20 mouse cellular contexts compared by ENCODE assay signal in the genomic region with DNA sequence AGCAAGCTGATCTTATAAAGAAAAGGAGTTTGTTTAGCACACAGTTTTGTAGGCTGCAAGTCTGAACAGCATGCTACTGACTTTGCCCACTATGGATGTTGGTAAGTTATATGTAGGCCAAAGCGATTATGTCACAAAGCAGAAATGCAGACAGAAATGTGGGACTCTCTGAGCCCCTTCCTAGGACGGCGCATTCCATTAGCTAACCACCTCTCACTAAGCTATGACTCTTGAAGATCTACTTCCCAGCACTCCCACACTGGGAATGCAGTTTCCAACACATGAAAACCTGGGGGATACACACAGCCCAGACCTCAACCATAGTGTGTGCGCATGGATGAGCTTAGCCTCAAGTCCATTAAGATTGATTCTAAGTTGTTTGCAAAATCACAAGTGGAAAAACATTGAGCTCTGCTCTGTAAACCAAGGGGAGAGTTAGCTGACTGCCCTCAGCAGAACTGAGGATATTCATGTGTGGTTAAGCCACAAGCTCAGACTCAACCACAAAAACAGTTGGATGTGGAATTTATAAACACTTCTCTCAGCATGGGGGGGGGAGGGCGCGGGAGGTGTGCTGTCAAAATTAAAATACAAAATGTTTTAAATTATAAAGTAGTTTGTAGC. TPM values are rescaled to one million over a fixed set of nuclear protein-coding genes. Genes with fewer than 3 reads are reported as not detected.
A peak's percentile ranks its signal among the peaks of the same experiment; 100 is the strongest.
DNase-seq lines count a peak whose midpoint lies in the region; ATAC-seq and TF ChIP-seq lines count a peak whose summit lies in the region.
"Had no signal": no experiment of that assay in that cellular context is flagged by ENCODE, and none has a peak within 500 bp of the region (broad histone marks: within the 10 kb centered on the region; RNA-seq: fewer than 3 reads in every experiment).

No protein-coding gene starts in this region.

- no peak overlapping the region for H3K4me3 ChIP-seq in embryonic facial prominence, embryonic 12.5 days
- no peak overlapping the region for H3K4me3 ChIP-seq in embryonic facial prominence, embryonic 10.5 days
- no peak overlapping the region for H3K4me3 ChIP-seq in myocyte
- H3K4me3 ChIP-seq in midbrain, embryonic 13.5 days (replicated peaks) = no peak overlapping the region
- no peak overlapping the region for H3K4me3 ChIP-seq in liver, embryonic 11.5 days (ENCODE audit: low read depth, low read length)
- H3K4me3 ChIP-seq: forebrain, embryonic 13.5 days; heart, embryonic 12.5 days; hindbrain, embryonic 13.5 days had no signal

- WGBS in embryonic facial prominence, embryonic 12.5 days = 82% methylated on average over 6 of the region's 6 CpGs
- 90% methylated on average over 6 of the region's 6 CpGs for WGBS in embryonic facial prominence, embryonic 10.5 days
- WGBS in midbrain, embryonic 13.5 days = 93% methylated on average over 6 of the region's 6 CpGs
- WGBS in liver, embryonic 11.5 days = 82% methylated on average over 6 of the region's 6 CpGs

- no peak for DNase-seq in embryonic facial prominence, embryonic 10.5 days (ENCODE audit: low spot score)
- DNase-seq in fibroblast of lung, adult 2 months (ENCODE audit: low read depth) = peak; percentile 6
- DNase-seq in layer of hippocampus, adult 9-10 months (ENCODE audit: low spot score) = no peak
- DNase-seq in liver, embryonic 11.5 days (ENCODE audit: low spot score) = no peak
- DNase-seq: adrenal gland, adult 8-10 months; adrenal gland, postnatal 36 days; cerebellum, adult 2 months; cerebellum, postnatal 10 days; forebrain, postnatal 0 days; gastrocnemius, postnatal 14 days; heart, postnatal 36 days had no signal

- no peak overlapping the region for H3K9ac ChIP-seq in embryonic facial prominence, embryonic 12.5 days
- H3K9ac ChIP-seq in midbrain, embryonic 13.5 days (replicated peaks) = no peak overlapping the region
- H3K9ac ChIP-seq in liver, embryonic 11.5 days (ENCODE audit: low read depth, low read length) = no peak overlapping the region
- H3K9ac ChIP-seq: forebrain, embryonic 13.5 days; forebrain, postnatal 0 days; heart, embryonic 12.5 days; hindbrain, embryonic 13.5 days had no signal

- no peaks in the 10 kb centered on the region for H3K4me1 ChIP-seq in embryonic facial prominence, embryonic 12.5 days
- no peaks in the 10 kb centered on the region for H3K4me1 ChIP-seq in embryonic facial prominence, embryonic 10.5 days
- no peaks in the 10 kb centered on the region for H3K4me1 ChIP-seq in midbrain, embryonic 13.5 days (replicated peaks)
- no peaks in the 10 kb centered on the region for H3K4me1 ChIP-seq in liver, embryonic 11.5 days (replicated peaks; ENCODE audit: control insufficient read depth, insufficient read depth, low read length)
- H3K4me1 ChIP-seq: forebrain, embryonic 13.5 days; heart, embryonic 12.5 days; hindbrain, embryonic 13.5 days had no signal

- TF ChIP-seq POLR2A in myocyte (IDR thresholded peaks at IDR 0.05; ENCODE audit: insufficient read length, low read depth) = no peak

- H3K79me2 ChIP-seq in myocyte (ENCODE audit: control insufficient read depth, insufficient read depth) = no peaks in the 10 kb centered on the region

- H3K36me3 ChIP-seq in embryonic facial prominence, embryonic 12.5 days = no peaks in the 10 kb centered on the region
- H3K36me3 ChIP-seq in embryonic facial prominence, embryonic 10.5 days (replicated peaks) = no peaks in the 10 kb centered on the region
- no peaks in the 10 kb centered on the region for H3K36me3 ChIP-seq in myocyte (ENCODE audit: control insufficient read depth, insufficient read depth)
- no peaks in the 10 kb centered on the region for H3K36me3 ChIP-seq in midbrain, embryonic 13.5 days
- no peaks in the 10 kb centered on the region for H3K36me3 ChIP-seq in liver, embryonic 11.5 days (ENCODE audit: control insufficient read depth, insufficient read depth, low read length)
- H3K36me3 ChIP-seq: heart, embryonic 12.5 days; hindbrain, embryonic 13.5 days had no signal

- no peak overlapping the region for H3K4me2 ChIP-seq in embryonic facial prominence, embryonic 12.5 days (replicated peaks)
- peak overlapping the region; percentile 50 for H3K4me2 ChIP-seq in myocyte (ENCODE audit: low read depth)
- no peak overlapping the region for H3K4me2 ChIP-seq in midbrain, embryonic 13.5 days (replicated peaks)
- H3K4me2 ChIP-seq in liver, embryonic 11.5 days = no peak overlapping the region
- H3K4me2 ChIP-seq: forebrain, embryonic 13.5 days; heart, embryonic 12.5 days; hindbrain, embryonic 13.5 days had no signal

- ATAC-seq in embryonic facial prominence, embryonic 12.5 days (ENCODE audit: insufficient number of reproducible peaks, insufficient read depth, low FRiP score, low TSS enrichment) = peak; percentile 67; the same call in 1 of the 2 replicates
- ATAC-seq in common myeloid progenitor, adult 5-6 weeks (replicated peaks; ENCODE audit: low read depth, poor library complexity, severe bottlenecking) = peak; percentile 79
- no peak for ATAC-seq in midbrain, embryonic 13.5 days
- no peak for ATAC-seq in liver, embryonic 11.5 days (replicated peaks; ENCODE audit: low FRiP score)
- ATAC-seq: forebrain, embryonic 13.5 days; forebrain, postnatal 0 days; hindbrain, postnatal 0 days had no signal

- H3K27me3 ChIP-seq in embryonic facial prominence, embryonic 12.5 days = no peaks in the 10 kb centered on the region
- no peaks in the 10 kb centered on the region for H3K27me3 ChIP-seq in embryonic facial prominence, embryonic 10.5 days (replicated peaks; ENCODE audit: low read depth, poor library complexity, severe bottlenecking)
- no peaks in the 10 kb centered on the region for H3K27me3 ChIP-seq in myocyte (ENCODE audit: control insufficient read depth, insufficient read depth, insufficient read length)
- no peaks in the 10 kb centered on the region for H3K27me3 ChIP-seq in midbrain, embryonic 13.5 days
- no peaks in the 10 kb centered on the region for H3K27me3 ChIP-seq in liver, embryonic 11.5 days (replicated peaks; ENCODE audit: control insufficient read depth, insufficient read depth, low read length)
- H3K27me3 ChIP-seq: CH12.LX; forebrain, embryonic 13.5 days; heart, embryonic 12.5 days; hindbrain, embryonic 13.5 days had no signal

- no peaks in the 10 kb centered on the region for H3K9me3 ChIP-seq in embryonic facial prominence, embryonic 12.5 days
- H3K9me3 ChIP-seq in embryonic facial prominence, embryonic 10.5 days = no peaks in the 10 kb centered on the region
- no peaks in the 10 kb centered on the region for H3K9me3 ChIP-seq in midbrain, embryonic 13.5 days
- H3K9me3 ChIP-seq in liver, embryonic 11.5 days (ENCODE audit: control insufficient read depth, low read length) = no peaks in the 10 kb centered on the region
- H3K9me3 ChIP-seq: forebrain, embryonic 13.5 days; heart, embryonic 12.5 days; hindbrain, embryonic 13.5 days had no signal

- H3K27ac ChIP-seq in embryonic facial prominence, embryonic 12.5 days = no peak overlapping the region
- H3K27ac ChIP-seq in embryonic facial prominence, embryonic 10.5 days (replicated peaks) = no peak overlapping the region
- no peak overlapping the region for H3K27ac ChIP-seq in midbrain, embryonic 13.5 days
- no peak overlapping the region for H3K27ac ChIP-seq in liver, embryonic 11.5 days (ENCODE audit: low read depth, low read length)
- H3K27ac ChIP-seq: forebrain, embryonic 13.5 days; hindbrain, embryonic 13.5 days; hindbrain, postnatal 0 days had no signal

- H3ac ChIP-seq in myocyte (ENCODE audit: control insufficient read depth, insufficient read length) = no peak overlapping the region

TF ChIP-seq in myocyte, 11 proteins besides CTCF, POLR2A, EP300 and RAD21:
- TF ChIP-seq MYOG (IDR thresholded peaks at IDR 0.05; ENCODE audit: control insufficient read depth in 1 of 3, insufficient read depth in 1 of 3, insufficient read length in 2 of 3, low read depth in 2 of 3) (no peak), MYOD1 (IDR thresholded peaks at IDR 0.05; ENCODE audit: control insufficient read depth in 1 of 3, insufficient read length in 2 of 3, low read depth in 2 of 3) (no peak), TCF3 (IDR thresholded peaks at IDR 0.05; ENCODE audit: insufficient read length, low read depth) (no peak), TCF12 (IDR thresholded peaks at IDR 0.05; ENCODE audit: insufficient read depth, poor library complexity, severe bottlenecking) (no peak), SRF (IDR thresholded peaks at IDR 0.05; ENCODE audit: control insufficient read depth, insufficient read length, low read depth) (no peak), E2F4 (IDR thresholded peaks at IDR 0.05; ENCODE audit: insufficient read depth) (no peak), CEBPB (IDR thresholded peaks at IDR 0.05; ENCODE audit: insufficient read depth, poor library complexity, severe bottlenecking) (no peak), POLR2AphosphoS2 (IDR thresholded peaks at IDR 0.05; ENCODE audit: insufficient read length, low read depth) (no peak), USF1 (IDR thresholded peaks at IDR 0.05; ENCODE audit: low read depth) (no peak)

RNA-seq across cellular contexts. Expression of a gene that starts 45.5 kb away (rescaled TPM):
- 145 and 152 TPM in 2 replicates for polyA plus RNA-seq in embryonic facial prominence, embryonic 12.5 days (2016; fragmentation: Nextera tagmentation; extraction: Ambion mirVana)
- polyA plus RNA-seq in embryonic facial prominence, embryonic 10.5 days (2016; fragmentation: Nextera tagmentation; extraction: Ambion mirVana) = 148 and 153 TPM in 2 replicates
- 53.5 and 66.8 TPM in 2 replicates for total RNA-seq in common myeloid progenitor, adult 5-6 weeks (2017)
- polyA plus RNA-seq in myocyte (2012; fragmentation: generic; extraction: Trizol) = 19.8 TPM
- 147 and 160 TPM in 2 replicates for polyA plus RNA-seq in midbrain, embryonic 13.5 days (2015; fragmentation: Nextera tagmentation; extraction: Ambion mirVana)
- polyA plus RNA-seq in liver, embryonic 11.5 days (2014; fragmentation: Nextera tagmentation; extraction: Ambion mirVana) = 125 and 127 TPM in 2 replicates

Comparison
In these comparisons a context has a peak if more than half of its experiments do, and no peak if none do; other contexts are left out.
1. ATAC-seq: peak in embryonic facial prominence, embryonic 12.5 days (single experiment) and common myeloid progenitor, adult 5-6 weeks (single experiment); none in midbrain, embryonic 13.5 days (single experiment) and liver, embryonic 11.5 days (single experiment).